Mouse (Mus musculus) liver, postnatal 0 days (tissue): ENCODE data around the gene Ppfia3.

Experiments
- CTCF ChIP-seq: sonication (generic); IDR thresholded peaks from 2 replicates; pipeline ENCODE4 v1.5.1; 2016; ENCODE audit warnings: antibody characterized with exemption, low read depth
- EP300 ChIP-seq: IDR thresholded peaks from 2 replicates; pipeline ENCODE4 v1.6.1; 2016; ENCODE audit warnings: antibody characterized with exemption, low read depth, mild to moderate bottlenecking

DNA sequence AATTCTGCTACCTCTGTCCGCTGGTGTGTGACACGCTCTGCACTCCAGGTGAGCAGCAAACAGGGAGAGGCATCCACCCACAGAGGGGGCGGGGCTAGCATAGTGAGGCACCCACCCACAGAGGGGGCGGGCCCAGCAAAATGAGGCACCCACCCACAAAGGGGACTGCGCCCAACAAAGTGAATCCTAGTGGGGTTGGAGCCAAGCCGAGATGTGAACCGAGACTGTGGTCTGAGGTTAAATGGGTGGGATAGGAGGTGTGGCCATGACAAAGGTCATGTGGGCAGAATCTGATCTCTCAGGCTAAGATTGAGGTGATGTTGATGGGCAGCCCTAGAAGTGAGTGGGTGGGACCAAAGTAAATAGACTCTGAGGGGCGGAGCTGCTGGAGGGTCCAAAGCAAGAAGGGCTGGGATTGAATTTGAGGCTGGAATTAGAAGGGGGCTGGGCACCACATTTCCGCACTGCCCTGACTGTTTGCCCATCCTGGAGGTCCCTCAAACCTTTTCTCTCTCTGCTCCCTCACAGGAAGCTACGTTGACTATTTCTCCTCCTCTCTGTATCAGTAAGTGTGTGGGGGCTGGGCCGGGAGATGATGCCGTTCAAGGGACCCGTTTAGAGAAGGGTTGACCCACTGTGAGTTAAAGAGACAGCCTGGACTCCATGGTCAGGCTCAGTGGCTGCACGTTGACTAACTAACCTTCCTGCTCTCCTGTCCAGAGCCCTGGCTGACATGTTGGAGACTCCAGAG lies 28.5 kb downstream of the Ppfia3 start:
- TF ChIP-seq EP300 (no peak), CTCF (no peak)
